Mouse (Mus musculus) stomach, embryonic 15.5 days (tissue): Measurements from ENCODE around the gene Afg3l1. TPM values are rescaled to one million over a fixed set of nuclear protein-coding genes. Genes with fewer than 3 reads are reported as not detected.
"Not testable (repeated sequence)": the region's sequence is repeated elsewhere in the genome, so short reads cannot be mapped to it uniquely, and the experiment has no call there.

Source experiments
- ATAC-seq: fragments of 200-750 bp; cut with Nextera tagmentation; 2 replicates; pipeline ENCODE4 v1.8.0; 2017; ENCODE audit warnings: low read depth, moderate number of reproducible peaks, moderate TSS enrichment; ENCODE audit not compliant: insufficient read depth, low FRiP score
- H3K27ac ChIP-seq: fragments of 300-500 bp; sonication (generic); 2 replicates; pipeline ENCODE4 v1.5.1; 2015; ENCODE audit warnings: mild to moderate bottlenecking, inconsistent platforms
- H3K27me3 ChIP-seq: fragments of 300-500 bp; sonication (generic); replicated peaks from 2 replicates; pipeline ENCODE4 v1.6.1; 2015; ENCODE audit warnings: inconsistent platforms
- H3K36me3 ChIP-seq: fragments of 300-500 bp; sonication (generic); 2 replicates; pipeline ENCODE4 v1.6.1; 2015; ENCODE audit warnings: inconsistent platforms
- H3K4me1 ChIP-seq: fragments of 300-500 bp; sonication (generic); 2 replicates; pipeline ENCODE4 v1.6.1; 2015; ENCODE audit warnings: inconsistent platforms
- H3K4me2 ChIP-seq: fragments of 300-500 bp; sonication (generic); 2 replicates; pipeline ENCODE4 v1.6.1; 2015; ENCODE audit warnings: mild to moderate bottlenecking, inconsistent platforms
- H3K4me3 ChIP-seq: fragments of 300-500 bp; sonication (generic); replicated peaks from 2 replicates; pipeline ENCODE4 v1.5.1; 2015; ENCODE audit warnings: inconsistent platforms
- H3K9ac ChIP-seq: fragments of 300-500 bp; sonication (generic); 2 replicates; pipeline ENCODE4 v1.6.1; 2015; ENCODE audit warnings: inconsistent platforms
- H3K9me3 ChIP-seq: fragments of 300-500 bp; sonication (generic); 2 replicates; pipeline ENCODE4 v1.6.1; 2016; ENCODE audit warnings: inconsistent platforms
- WGBS: fragments of 180-500 bp; shearing (Covaris S2); methylation state at CpG from one replicate; pipeline ENCODE4 v1.1.7; 2015; 5-methylcytosine and 5-hydroxymethylcytosine counted together
- polyA plus RNA-seq: library from polyadenylated mRNA; unstranded; fragments of >200 nt; fragmentation: Nextera tagmentation; extraction: Ambion mirVana; gene quantifications from 2 replicates; pipeline ENCODE4 v1.2.1, GENCODE M21; 2015

Gene Afg3l1
- polyA plus RNA-seq, 1 experiment from 2014 or later, result 46.8 TPM

GRCm38 (mm10) chr8:123504591-123505195 lies 27.0 kb downstream of the Afg3l1 start:
- ATAC-seq, result no peak
- Histone ChIP-seq H3K27ac (no peak overlapping the region), H3K4me1 (no peaks in the 10 kb centered on the region), H3K9me3 (no peaks in the 10 kb centered on the region), H3K4me3 (no peak overlapping the region), H3K27me3 (no peaks in the 10 kb centered on the region), H3K36me3 (peaks cover 58% of the 10 kb centered on the region), H3K4me2 (no peak overlapping the region), H3K9ac (no peak overlapping the region)
- 91% methylated on average over 9 of the region's 9 CpGs for WGBS

DNA sequence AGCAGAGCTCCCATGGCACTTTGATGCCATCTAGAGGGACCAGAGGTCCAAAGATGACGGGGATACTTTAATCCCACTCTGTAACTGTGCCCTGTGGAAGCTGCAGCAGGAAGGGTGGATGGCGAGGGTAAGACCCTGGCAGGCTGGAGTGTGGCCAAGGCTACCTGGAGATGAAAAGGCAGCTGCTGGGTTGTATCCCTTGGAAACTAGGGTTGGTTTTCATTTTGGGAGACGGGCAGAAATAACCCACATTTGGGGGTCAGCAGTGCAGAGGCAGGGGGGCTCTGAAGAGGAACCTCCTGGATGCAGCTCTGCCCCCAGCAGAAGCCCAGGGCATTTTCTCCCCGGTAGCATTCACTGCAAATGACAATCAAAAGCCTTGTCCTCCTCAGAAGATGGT lies 27.6 kb downstream of the Afg3l1 start:
- Histone ChIP-seq H3K27ac (no peak overlapping the region), H3K27me3 (no peaks in the 10 kb centered on the region), H3K36me3 (peaks cover 56% of the 10 kb centered on the region), H3K9ac (no peak overlapping the region), H3K4me3 (no peak overlapping the region), H3K4me1 (no peaks in the 10 kb centered on the region), H3K4me2 (no peak overlapping the region), H3K9me3 (no peaks in the 10 kb centered on the region)
- 75% methylated on average over 4 of the region's 4 CpGs for WGBS
- ATAC-seq, result no peak

DNA sequence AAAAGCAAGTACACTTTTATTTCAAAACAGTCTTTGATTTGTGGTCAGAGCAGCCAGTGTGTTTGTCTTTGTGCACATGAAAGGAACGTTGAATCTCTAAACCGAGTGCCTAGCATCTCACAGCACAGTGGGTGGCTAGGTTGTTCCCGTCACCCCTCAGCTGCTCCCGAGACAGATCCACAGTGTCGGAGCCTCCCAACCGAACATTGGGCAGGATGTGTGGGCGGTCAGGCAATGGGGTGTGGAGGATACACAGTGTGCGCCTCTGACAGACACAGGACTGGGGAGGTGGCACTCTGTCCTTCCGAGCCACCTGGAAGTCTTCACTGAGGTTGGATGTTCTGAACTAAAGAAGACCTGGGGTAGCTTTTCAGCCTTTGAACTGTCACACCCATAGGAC lies 28.0 kb downstream of the Afg3l1 start:
- peaks cover 56% of the 10 kb centered on the region for H3K36me3 ChIP-seq
- no peak overlapping the region for H3K27ac ChIP-seq
- no peak for ATAC-seq
- H3K4me3 ChIP-seq, result no peak overlapping the region
- WGBS, result 85% methylated on average over 9 of the region's 9 CpGs
- no peaks in the 10 kb centered on the region for H3K27me3 ChIP-seq
- no peaks in the 10 kb centered on the region for H3K9me3 ChIP-seq
- no peak overlapping the region for H3K9ac ChIP-seq
- H3K4me2 ChIP-seq, result no peak overlapping the region
- no peaks in the 10 kb centered on the region for H3K4me1 ChIP-seq

GRCm38 (mm10) chr8:123507153-123507552 lies 29.4 kb downstream of the Afg3l1 start:
- H3K9me3 ChIP-seq, result no peaks in the 10 kb centered on the region
- peaks cover 42% of the 10 kb centered on the region for H3K36me3 ChIP-seq
- H3K27ac ChIP-seq, result no peak overlapping the region
- no peak for ATAC-seq
- no peak overlapping the region for H3K9ac ChIP-seq
- H3K27me3 ChIP-seq, result no peaks in the 10 kb centered on the region
- H3K4me2 ChIP-seq, result no peak overlapping the region
- H3K4me3 ChIP-seq, result no peak overlapping the region
- no peaks in the 10 kb centered on the region for H3K4me1 ChIP-seq
- 87% methylated on average over 5 of the region's 5 CpGs for whole genome bisulfite sequencing

DNA sequence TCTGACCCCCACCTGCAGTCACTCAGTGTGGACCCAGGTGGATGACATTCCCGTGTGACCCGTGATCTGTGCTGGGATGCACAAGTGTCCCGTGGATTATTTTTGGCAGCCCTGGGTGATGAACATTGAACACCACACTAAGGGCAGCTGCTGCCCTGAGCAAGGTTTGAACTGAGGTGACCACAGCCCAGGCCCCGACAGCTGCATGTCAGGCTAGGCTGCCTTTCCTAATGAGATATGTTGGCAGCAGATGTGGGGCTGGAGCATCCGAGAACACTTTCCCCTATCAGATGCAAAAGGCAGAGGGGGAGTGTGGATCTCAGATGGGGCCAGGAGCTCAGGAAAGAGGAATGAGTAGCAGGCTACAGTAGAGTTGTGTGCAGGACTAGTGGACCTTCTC lies 33.1 kb downstream of the Afg3l1 start:
- no peaks in the 10 kb centered on the region for H3K9me3 ChIP-seq
- ATAC-seq, result no peak
- no peak overlapping the region for H3K4me3 ChIP-seq
- H3K4me1 ChIP-seq, result peaks cover 9% of the 10 kb centered on the region
- peaks cover 34% of the 10 kb centered on the region for H3K27me3 ChIP-seq
- no peak overlapping the region for H3K27ac ChIP-seq
- no peak overlapping the region for H3K4me2 ChIP-seq
- 70% methylated on average over 5 of the region's 5 CpGs for WGBS
- peaks cover 17% of the 10 kb centered on the region for H3K36me3 ChIP-seq
- H3K9ac ChIP-seq, result no peak overlapping the region

DNA sequence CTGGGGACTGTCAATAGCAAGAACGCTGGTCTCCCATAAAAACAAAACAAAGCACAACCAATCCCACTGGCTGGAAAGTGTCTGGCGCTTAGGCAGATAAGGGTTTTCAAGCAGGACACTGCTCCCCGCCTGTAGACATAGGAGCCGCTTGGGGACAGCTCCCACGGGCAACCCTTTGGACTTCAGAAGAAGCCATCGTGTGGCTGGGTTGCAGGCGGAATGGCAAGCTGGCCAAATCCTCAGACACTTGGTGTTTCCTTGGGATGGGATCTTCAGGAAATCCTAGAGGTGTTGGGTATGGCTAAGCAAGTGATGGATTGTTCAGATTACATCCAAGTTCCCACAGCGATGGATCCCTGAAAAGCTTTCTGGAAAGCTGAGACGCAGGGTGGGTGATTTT lies 36.4 kb downstream of the Afg3l1 start:
- Histone ChIP-seq H3K27ac (no peak overlapping the region), H3K27me3 (peaks cover 38% of the 10 kb centered on the region), H3K9me3 (no peaks in the 10 kb centered on the region), H3K4me3 (peak overlapping the region; percentile 63), H3K4me2 (peak overlapping the region; percentile 100), H3K9ac (no peak overlapping the region), H3K4me1 (peaks cover 14% of the 10 kb centered on the region), H3K36me3 (no peaks in the 10 kb centered on the region)
- 4% methylated on average over 9 of the region's 9 CpGs for WGBS
- ATAC-seq, result no peak

DNA sequence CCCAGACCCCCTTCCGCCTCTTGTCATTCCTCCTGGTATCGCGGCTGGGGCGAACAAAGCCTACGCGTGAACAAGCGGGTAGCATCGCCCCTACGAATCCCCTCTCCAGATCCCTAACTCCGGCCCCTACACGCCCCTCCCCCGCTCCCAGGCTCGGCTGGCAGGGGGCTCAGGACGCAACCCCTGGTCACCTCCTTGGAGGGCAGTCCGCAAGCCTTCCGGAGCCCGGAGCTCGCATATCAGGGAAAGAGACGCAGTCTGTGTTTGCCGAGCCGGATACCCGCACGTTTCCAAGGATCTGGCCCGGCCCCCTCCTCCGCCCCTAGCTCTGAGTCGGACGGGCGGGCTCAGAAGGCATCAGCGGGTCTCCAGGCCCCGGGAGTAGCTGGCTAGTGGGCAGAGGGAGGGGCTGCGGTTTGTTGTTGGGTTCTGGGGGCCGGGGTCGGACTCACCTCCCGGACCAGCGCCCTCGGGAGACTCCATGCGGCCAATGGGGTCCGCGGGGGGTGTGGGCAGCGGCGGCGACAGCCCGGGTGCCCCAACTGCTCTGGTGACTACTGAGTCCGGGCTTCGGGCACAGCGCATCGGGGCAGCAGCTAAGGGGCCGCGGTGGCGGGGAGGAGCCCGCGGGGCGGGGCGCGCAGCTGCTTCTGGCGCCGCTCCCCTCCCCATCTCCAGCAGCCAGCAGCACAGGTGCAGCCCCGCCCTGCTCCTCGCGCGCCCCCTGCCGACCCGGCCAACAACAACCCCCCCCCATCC lies 37.3 kb downstream of the Afg3l1 start, which contains the start of gene Dbndd1:
TSS of gene Dbndd1 (minus strand) at position 683 of the 759 bp plus-strand sequence.
- no peaks in the 10 kb centered on the region for H3K36me3 ChIP-seq
- under 1% methylated on average over 56 of the region's 63 CpGs for WGBS
- H3K4me1 ChIP-seq, result peaks cover 20% of the 10 kb centered on the region
- H3K4me3 ChIP-seq, result peak within 1 kb of the TSS; percentile 63
- no peak for ATAC-seq
- peak within 1 kb of the TSS; percentile 16; the same call in 1 of the 2 replicates for H3K9ac ChIP-seq
- H3K27me3 ChIP-seq, result peaks cover 38% of the 10 kb centered on the region
- H3K4me2 ChIP-seq, result peak within 1 kb of the TSS; percentile 100
- H3K9me3 ChIP-seq, result no peaks in the 10 kb centered on the region
- H3K27ac ChIP-seq, result no peak within 1 kb of the TSS

DNA sequence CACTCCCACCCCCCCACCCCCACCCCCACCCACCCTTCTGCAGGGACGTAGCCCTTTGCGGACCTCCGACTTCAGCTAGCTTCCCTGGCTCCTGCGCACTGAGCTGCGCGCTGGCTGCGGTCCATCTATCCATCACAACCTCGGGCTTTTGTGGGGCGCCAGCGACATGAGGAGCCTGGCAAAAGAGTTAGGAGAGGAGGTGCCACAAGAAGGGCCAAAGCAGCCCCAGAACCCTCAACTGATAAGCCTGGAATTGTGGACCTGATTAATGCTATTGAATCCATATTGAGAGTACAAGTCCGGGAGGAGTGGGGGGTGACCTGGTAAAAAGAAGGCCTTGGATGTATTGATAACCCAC lies 37.8 kb downstream of the Afg3l1 start:
- ATAC-seq, result no peak
- Histone ChIP-seq H3K27me3 (peaks cover 38% of the 10 kb centered on the region), H3K4me3 (peak overlapping the region; percentile 63)

DNA sequence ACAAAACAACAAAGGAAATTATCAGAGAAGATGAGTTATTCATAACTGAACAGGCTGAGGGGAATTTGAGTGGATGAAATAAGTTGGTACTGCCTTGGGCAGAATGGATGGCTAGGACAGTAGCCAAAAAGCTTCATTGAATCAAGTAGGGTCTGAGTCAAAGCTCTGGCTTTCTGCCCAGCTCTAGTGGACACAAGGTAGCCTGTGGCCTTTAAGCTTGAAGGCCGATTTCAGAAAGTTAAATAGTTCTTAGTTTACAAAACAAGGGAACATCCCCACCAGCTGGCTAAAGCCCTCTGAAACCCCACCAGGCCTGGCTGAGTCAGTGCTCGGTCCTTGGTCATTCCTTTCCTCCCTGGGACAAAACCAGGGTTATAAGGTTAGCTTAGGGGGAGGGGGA lies 38.9 kb downstream of the Afg3l1 start:
- Histone ChIP-seq H3K4me1 (peaks cover 20% of the 10 kb centered on the region), H3K4me2 (no peak overlapping the region), H3K9ac (no peak overlapping the region), H3K27me3 (peaks cover 38% of the 10 kb centered on the region), H3K4me3 (no peak overlapping the region), H3K9me3 (no peaks in the 10 kb centered on the region), H3K27ac (no peak overlapping the region), H3K36me3 (no peaks in the 10 kb centered on the region)
- ATAC-seq, result no peak
- 38% methylated on average over 2 of the region's 2 CpGs for WGBS

More for the DNA sequence above, 37.8 kb downstream of the Afg3l1 start:
- H3K36me3 ChIP-seq, result no peaks in the 10 kb centered on the region
- H3K4me2 ChIP-seq, result peak overlapping the region; percentile 100
- H3K9ac ChIP-seq, result no peak overlapping the region
- no peak overlapping the region for H3K27ac ChIP-seq
- H3K9me3 ChIP-seq, result no peaks in the 10 kb centered on the region
- 2% methylated on average over 11 of the region's 11 CpGs for WGBS
- H3K4me1 ChIP-seq, result peaks cover 20% of the 10 kb centered on the region

DNA sequence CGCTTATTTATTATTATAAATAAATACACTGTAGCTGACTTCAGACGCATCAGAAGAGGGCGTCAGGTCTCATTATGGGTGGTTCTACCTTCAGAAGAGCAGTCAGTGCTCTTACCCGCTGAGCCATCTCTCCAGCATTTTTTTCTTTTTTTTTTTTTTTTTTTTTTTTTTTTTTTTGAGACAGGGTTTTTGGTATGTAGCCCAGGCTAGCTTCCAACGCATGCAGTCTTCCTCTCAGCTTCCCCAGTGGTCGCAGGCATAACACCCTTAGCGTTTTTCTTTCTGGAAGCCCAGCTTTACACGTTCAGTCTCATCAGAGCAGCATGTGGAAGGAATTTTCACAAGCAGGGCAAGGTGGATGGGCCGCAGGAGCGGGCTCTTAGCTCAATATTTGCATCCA lies 40.5 kb downstream of the Afg3l1 start:
- H3K9me3 ChIP-seq, result no peaks in the 10 kb centered on the region
- no peak for ATAC-seq
- H3K27me3 ChIP-seq, result peaks cover 29% of the 10 kb centered on the region
- H3K4me1 ChIP-seq, result peaks cover 20% of the 10 kb centered on the region
- H3K4me2 ChIP-seq, result peak overlapping the region; percentile 52
- H3K4me3 ChIP-seq, result peak overlapping the region; percentile 88
- no peak overlapping the region for H3K27ac ChIP-seq
- H3K36me3 ChIP-seq, result no peaks in the 10 kb centered on the region
- no peak overlapping the region for H3K9ac ChIP-seq
- 33% methylated on average over 10 of the region's 10 CpGs for WGBS

DNA sequence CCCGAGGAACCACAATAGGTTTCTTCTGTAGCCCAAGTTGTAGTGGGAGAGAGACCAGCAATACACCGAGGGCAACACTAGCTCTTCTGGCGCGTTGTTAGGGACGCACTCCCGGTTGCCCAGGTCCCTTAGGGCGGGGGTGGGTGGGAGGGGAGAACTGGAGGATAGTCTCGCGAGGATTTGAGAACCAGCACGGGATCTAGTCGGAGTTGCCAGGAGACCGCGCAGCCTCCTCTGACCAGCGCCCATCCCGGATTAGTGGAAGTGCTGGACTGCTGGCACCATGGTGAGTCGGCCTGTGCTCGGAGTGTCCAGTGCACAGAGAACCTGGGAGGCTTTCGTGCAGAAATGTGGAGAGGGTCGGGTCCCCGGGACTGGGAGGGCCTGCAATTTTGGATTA lies 41.0 kb downstream of the Afg3l1 start, which contains the start of gene Gas8:
TSS of gene Gas8 (plus strand) at position 168 of the 400 bp plus-strand sequence.
- peak within 1 kb of the TSS; percentile 69 for H3K9ac ChIP-seq
- H3K27me3 ChIP-seq, result peaks cover 24% of the 10 kb centered on the region
- H3K36me3 ChIP-seq, result no peaks in the 10 kb centered on the region
- peak within 1 kb of the TSS; percentile 88 for H3K4me3 ChIP-seq
- H3K4me1 ChIP-seq, result peaks cover 20% of the 10 kb centered on the region
- 0% methylated on average over 20 of the region's 20 CpGs for WGBS
- H3K4me2 ChIP-seq, result peak within 1 kb of the TSS; percentile 89
- no peak within 1 kb of the TSS for H3K27ac ChIP-seq
- no peaks in the 10 kb centered on the region for H3K9me3 ChIP-seq
- ATAC-seq, result peak; percentile 91

DNA sequence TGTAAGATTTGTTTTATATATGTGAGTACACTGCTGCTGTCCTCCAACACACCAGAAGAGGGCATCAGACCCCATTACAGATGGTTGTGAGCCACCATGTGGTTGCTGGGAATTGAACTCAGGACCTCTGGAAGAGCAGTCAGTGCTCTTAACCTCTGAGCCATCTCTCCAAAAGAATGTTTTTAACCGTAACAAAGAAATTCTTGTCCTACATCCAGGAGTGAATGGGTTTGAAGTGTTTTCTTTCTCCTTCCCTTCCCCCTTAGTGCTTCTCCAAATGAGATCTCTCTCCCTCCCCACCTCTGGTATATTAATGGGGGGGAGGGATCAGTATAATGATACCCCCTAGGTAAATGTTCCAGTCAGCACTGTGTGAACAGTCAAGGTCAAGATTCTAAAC lies 42.3 kb downstream of the Afg3l1 start:
- Histone ChIP-seq H3K27me3 (peaks cover 11% of the 10 kb centered on the region), H3K4me1 (peaks cover 12% of the 10 kb centered on the region), H3K36me3 (peaks cover 11% of the 10 kb centered on the region; the same call in 1 of the 2 replicates)
- 86% methylated on average over 1 of the region's 1 CpGs for WGBS
- not testable (repeated sequence) for H3K9ac ChIP-seq, ATAC-seq, H3K9me3 ChIP-seq, H3K4me2 ChIP-seq, H3K27ac ChIP-seq, H3K4me3 ChIP-seq
